Mouse (Mus musculus) c-Kit-positive CD71-positive TER-119-negative erythroid progenitor cells, embryonic 14.5 days (primary cell): ENCODE results near the gene Mrpl23.

Source experiments
- DNase-seq: peaks from one replicate; pipeline ENCODE4 v3.0.0-alpha.2; 2013; ENCODE audit warnings: low read depth

Gene Mrpl23

GRCm38 (mm10) chr7:142532671-142533058, at the start of gene Mrpl23:
TSS of gene Mrpl23 (plus strand) at chr7:142532686.
- DNase-seq = no peak

- DNase-seq = no peak
Measured at GRCm38 (mm10) chr7:142483136-142483535, 49.4 kb upstream of the Mrpl23 start.

GRCm38 (mm10) chr7:142484780-142485179, 47.7 kb upstream of the Mrpl23 start:
- DNase-seq = no peak

- DNase-seq = no peak
Measured at GRCm38 (mm10) chr7:142486751-142487162, 45.7 kb upstream of the Mrpl23 start.

GRCm38 (mm10) chr7:142487341-142487859, 45.1 kb upstream of the Mrpl23 start:
- DNase-seq = peak; percentile 15

- DNase-seq = no peak
Measured at GRCm38 (mm10) chr7:142488053-142488452, 44.4 kb upstream of the Mrpl23 start.

- DNase-seq = no peak
Measured at GRCm38 (mm10) chr7:142493535-142493934, 39.0 kb upstream of the Mrpl23 start.

- DNase-seq = no peak
Measured at GRCm38 (mm10) chr7:142496158-142496557, 36.3 kb upstream of the Mrpl23 start.

GRCm38 (mm10) chr7:142496800-142497199, 35.7 kb upstream of the Mrpl23 start:
- DNase-seq = no peak

GRCm38 (mm10) chr7:142497775-142498174, 34.7 kb upstream of the Mrpl23 start:
- no peak for DNase-seq

- DNase-seq = no peak
Measured at GRCm38 (mm10) chr7:142498575-142498974, 33.9 kb upstream of the Mrpl23 start, which contains the start of gene Tnnt3. TSS of gene Tnnt3 (plus strand) at chr7:142498836.

- DNase-seq = no peak
Measured at GRCm38 (mm10) chr7:142499010-142499721, 33.3 kb upstream of the Mrpl23 start.

- DNase-seq = no peak
Measured at GRCm38 (mm10) chr7:142500032-142500431, 32.5 kb upstream of the Mrpl23 start.

- DNase-seq = no peak
Measured at GRCm38 (mm10) chr7:142503206-142503605, 29.3 kb upstream of the Mrpl23 start.

GRCm38 (mm10) chr7:142505942-142506341, 26.5 kb upstream of the Mrpl23 start:
- DNase-seq = no peak

GRCm38 (mm10) chr7:142506501-142506900, 26.0 kb upstream of the Mrpl23 start:
- DNase-seq = no peak

- no peak for DNase-seq
Measured at GRCm38 (mm10) chr7:142507453-142507852, 25.0 kb upstream of the Mrpl23 start.

GRCm38 (mm10) chr7:142509518-142509917, 23.0 kb upstream of the Mrpl23 start:
- no peak for DNase-seq

GRCm38 (mm10) chr7:142510021-142510777, 22.3 kb upstream of the Mrpl23 start:
- no peak for DNase-seq

GRCm38 (mm10) chr7:142514048-142514447, 18.4 kb upstream of the Mrpl23 start:
- no peak for DNase-seq

- DNase-seq = no peak
Measured at GRCm38 (mm10) chr7:142516221-142516978, 16.1 kb upstream of the Mrpl23 start.

- DNase-seq = no peak
Measured at GRCm38 (mm10) chr7:142517531-142517930, 15.0 kb upstream of the Mrpl23 start.
